Mouse (Mus musculus) R1 (cell line): ENCODE results near the gene Abl1.
A peak's percentile ranks its signal among the peaks of the same experiment; 100 is the strongest.

Experiments
- DNase-seq: peaks from one replicate; pipeline ENCODE4 v3.0.0-alpha.2; 2018; ENCODE audit warnings: low read depth, low spot score

Gene Abl1

GRCm38 (mm10) chr2:31825469-31825911 is 137.3 kb downstream of the Abl1 start:
- peak; percentile 21 for DNase-seq

- no peak for DNase-seq
Observed at GRCm38 (mm10) chr2:31826094-31827085, 138.2 kb downstream of the Abl1 start.

- DNase-seq = no peak
Observed at GRCm38 (mm10) chr2:31827877-31828276, 139.7 kb downstream of the Abl1 start.

GRCm38 (mm10) chr2:31828311-31828825 is 140.2 kb downstream of the Abl1 start:
- DNase-seq = no peak

- DNase-seq = no peak
Observed at GRCm38 (mm10) chr2:31836091-31836490, 147.9 kb downstream of the Abl1 start.

- DNase-seq = no peak
Observed at GRCm38 (mm10) chr2:31836985-31837384, 148.8 kb downstream of the Abl1 start.

GRCm38 (mm10) chr2:31838868-31839267 is 150.7 kb downstream of the Abl1 start:
- DNase-seq = no peak

- DNase-seq = no peak
Observed at GRCm38 (mm10) chr2:31844729-31845136, 156.6 kb downstream of the Abl1 start.

- DNase-seq = no peak
Observed at GRCm38 (mm10) chr2:31845512-31845895, 157.3 kb downstream of the Abl1 start.

GRCm38 (mm10) chr2:31845896-31846691 is 157.9 kb downstream of the Abl1 start, which contains the start of gene Fibcd1:
Gene Fibcd1 (minus strand): TSS chr2:31846005.
- no peak for DNase-seq

GRCm38 (mm10) chr2:31846692-31847660 is 158.8 kb downstream of the Abl1 start:
- DNase-seq = no peak

- DNase-seq = peak; percentile 57
Observed at GRCm38 (mm10) chr2:31847908-31848307, 159.7 kb downstream of the Abl1 start.

- DNase-seq = no peak
Observed at GRCm38 (mm10) chr2:31850141-31850540, 162.0 kb downstream of the Abl1 start.
